Mouse (Mus musculus) lung, postnatal 0 days (tissue): ENCODE measurements around the gene Nme2.

ENCODE experiments used
- CTCF ChIP-seq: IDR thresholded peaks from 2 replicates; pipeline ENCODE4 v1.5.1; 2016; ENCODE audit warnings: antibody characterized with exemption, mild to moderate bottlenecking
- EP300 ChIP-seq: IDR thresholded peaks from 2 replicates; pipeline ENCODE4 v1.6.1; 2016; ENCODE audit warnings: antibody characterized with exemption, mild to moderate bottlenecking, control low read depth

- TF ChIP-seq CTCF = no peak
- TF ChIP-seq EP300 = no peak
Measured at GRCm38 (mm10) chr11:93967381-93967780, 11.3 kb upstream of the Nme2 start.
